Mouse (Mus musculus): ENCODE measurements around the gene Akap12.

Gene Akap12

GRCm38 (mm10) chr10:4285752-4286151 is 19.6 kb downstream of the Akap12 start:
- no peak for DNase-seq

GRCm38 (mm10) chr10:4289171-4289570 is 23.0 kb downstream of the Akap12 start:
- no peak for DNase-seq

- no peak for DNase-seq
Measured at GRCm38 (mm10) chr10:4289636-4290035, 23.5 kb downstream of the Akap12 start.

- no peak for DNase-seq
Measured at GRCm38 (mm10) chr10:4290145-4290544, 24.0 kb downstream of the Akap12 start.

GRCm38 (mm10) chr10:4290561-4290960 is 24.4 kb downstream of the Akap12 start:
- no peak for DNase-seq

- DNase-seq: no peak
Measured at GRCm38 (mm10) chr10:4293418-4293817, 27.2 kb downstream of the Akap12 start.

- DNase-seq: no peak
Measured at GRCm38 (mm10) chr10:4303558-4303957, 37.4 kb downstream of the Akap12 start.

- DNase-seq: no peak
Measured at GRCm38 (mm10) chr10:4323885-4324284, 57.7 kb downstream of the Akap12 start.

- no peak for DNase-seq
Measured at GRCm38 (mm10) chr10:4325562-4325961, 59.4 kb downstream of the Akap12 start.

GRCm38 (mm10) chr10:4327716-4328115 is 61.5 kb downstream of the Akap12 start:
- no peak for DNase-seq

GRCm38 (mm10) chr10:4332228-4332979 is 66.2 kb downstream of the Akap12 start:
- DNase-seq: no peak

- peak; percentile 35 for DNase-seq
Measured at GRCm38 (mm10) chr10:4333319-4333718, 67.1 kb downstream of the Akap12 start.

GRCm38 (mm10) chr10:4334039-4334683 is 68.0 kb downstream of the Akap12 start:
- peak; percentile 48 for DNase-seq

- no peak for DNase-seq
Measured at GRCm38 (mm10) chr10:4338863-4339461, 72.8 kb downstream of the Akap12 start.

GRCm38 (mm10) chr10:4341430-4341829 is 75.2 kb downstream of the Akap12 start:
- DNase-seq: no peak

GRCm38 (mm10) chr10:4346489-4347135 is 80.4 kb downstream of the Akap12 start:
- peak; percentile 86 for DNase-seq

- no peak for DNase-seq
Measured at GRCm38 (mm10) chr10:4347136-4347492, 80.9 kb downstream of the Akap12 start.

GRCm38 (mm10) chr10:4347591-4347990 is 81.4 kb downstream of the Akap12 start:
- no peak for DNase-seq

- DNase-seq: no peak
Measured at GRCm38 (mm10) chr10:4354371-4355260, 88.4 kb downstream of the Akap12 start.

- no peak for DNase-seq
Measured at GRCm38 (mm10) chr10:4355882-4356451, 89.8 kb downstream of the Akap12 start.

- no peak for DNase-seq
Measured at GRCm38 (mm10) chr10:4356640-4357039, 90.5 kb downstream of the Akap12 start.

GRCm38 (mm10) chr10:4357435-4357834 is 91.3 kb downstream of the Akap12 start:
- no peak for DNase-seq
